Mouse (Mus musculus) heart, postnatal 4 days (tissue): ENCODE results near the gene Rbbp4. TPM values are rescaled to one million over a fixed set of nuclear protein-coding genes. Genes with fewer than 3 reads are reported as not detected.

Experiments used
- DNase-seq: peaks from one replicate; pipeline ENCODE4 v3.0.0; 2021
- total RNA-seq, 2 experiments: library from RNA; stranded (reverse); gene quantifications; 2 replicates each; pipeline ENCODE4 v1.2.3; 2021

Gene Rbbp4
- total RNA-seq, 2 experiments from 2014 or later = 195 to 199 TPM

- no peak for DNase-seq
Measured at GRCm38 (mm10) chr4:129351111-129351510, 15.9 kb upstream of the Rbbp4 start.

DNA sequence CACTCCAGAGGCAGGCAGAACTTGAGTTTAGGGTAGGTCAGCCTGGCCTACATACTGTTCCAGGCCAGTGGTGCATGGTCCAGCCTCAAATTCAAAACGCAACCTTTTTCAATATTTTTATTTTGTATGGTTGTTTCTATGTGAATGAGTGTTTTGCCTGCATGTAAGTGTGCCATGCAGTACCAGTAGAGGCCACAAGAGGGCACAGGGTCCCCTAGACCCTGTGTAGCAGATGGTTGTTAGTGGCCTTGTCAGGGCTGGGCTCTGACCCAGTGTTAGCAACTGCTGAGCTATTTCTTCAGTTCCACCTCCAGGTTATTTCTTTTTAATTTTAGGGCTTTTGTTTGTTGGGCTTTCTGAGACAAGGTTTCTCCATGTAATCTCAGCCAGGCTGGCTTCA, 15.5 kb upstream of the Rbbp4 start:
- peak; percentile 86 for DNase-seq

DNA sequence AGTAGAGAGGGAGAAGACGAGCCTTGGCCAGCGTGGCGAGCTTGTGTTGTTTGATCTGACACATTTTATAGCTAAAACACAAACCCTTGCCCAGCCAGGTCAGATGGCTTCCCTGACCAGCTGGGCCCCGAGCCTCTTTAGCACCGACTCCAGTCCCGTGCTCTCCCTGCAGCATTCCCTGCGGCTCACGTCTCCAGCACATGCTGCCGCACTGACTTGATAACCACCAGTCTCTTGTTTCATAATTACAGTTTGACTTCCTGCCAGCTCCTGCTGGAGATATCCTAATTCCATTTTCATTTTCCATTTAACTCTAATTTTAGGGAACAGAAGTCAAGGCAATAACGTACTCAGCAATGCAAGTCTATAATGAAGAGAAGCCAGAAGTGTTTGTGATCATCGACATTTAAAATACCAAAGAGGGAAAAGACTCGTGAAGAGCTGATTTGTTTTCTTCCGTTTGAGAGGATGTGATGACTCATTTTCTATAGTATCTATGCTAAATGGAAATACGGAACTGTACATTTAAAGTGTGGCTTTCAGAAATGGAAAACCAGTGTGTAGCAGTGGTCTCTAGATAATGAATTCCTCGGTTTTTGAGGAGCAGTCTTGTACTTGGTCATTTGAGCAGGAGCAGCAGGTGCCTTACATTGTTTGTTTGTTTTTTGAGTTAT, 11.4 kb upstream of the Rbbp4 start:
- peak; percentile 51 for DNase-seq

DNA sequence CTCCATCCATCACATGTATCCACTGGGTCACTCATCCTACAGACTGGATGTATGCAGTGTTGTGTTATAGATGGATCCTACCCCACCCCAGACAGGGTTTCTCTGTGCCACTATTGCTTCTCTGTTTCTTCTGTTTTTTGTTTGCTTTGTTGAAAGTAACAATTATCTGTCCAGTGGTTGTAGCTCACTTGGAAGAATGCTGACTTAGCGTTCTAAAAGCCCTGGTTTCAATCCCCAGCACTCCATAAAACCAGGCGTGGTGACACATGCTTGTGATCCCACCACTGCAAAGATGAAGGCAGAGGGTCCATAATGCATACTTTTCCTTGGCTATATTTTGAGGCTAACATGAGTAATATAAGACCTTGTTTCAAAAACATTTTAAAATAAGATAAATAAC, 7.5 kb upstream of the Rbbp4 start:
- no peak for DNase-seq

GRCm38 (mm10) chr4:129341888-129342287, 6.7 kb upstream of the Rbbp4 start:
- DNase-seq = no peak

DNA sequence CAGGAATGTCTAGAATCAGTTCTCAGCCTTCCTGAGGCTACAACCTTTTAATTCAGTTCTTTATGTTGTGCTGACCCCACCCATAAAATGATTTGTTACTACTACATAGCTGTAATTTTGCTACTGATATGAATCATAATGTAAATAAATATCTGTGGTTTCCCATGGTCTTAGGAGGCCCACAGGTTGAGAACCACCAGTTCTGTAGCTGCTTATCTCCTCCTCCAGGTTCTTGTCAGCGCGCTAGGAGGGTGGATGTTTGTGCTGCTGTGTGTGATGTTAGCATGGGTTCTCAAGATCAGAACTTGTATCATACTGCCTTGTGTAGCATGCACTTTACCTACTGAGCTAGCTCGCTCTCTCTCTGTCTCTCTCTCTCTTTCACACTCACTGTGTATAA, 4.6 kb upstream of the Rbbp4 start:
- no peak for DNase-seq

DNA sequence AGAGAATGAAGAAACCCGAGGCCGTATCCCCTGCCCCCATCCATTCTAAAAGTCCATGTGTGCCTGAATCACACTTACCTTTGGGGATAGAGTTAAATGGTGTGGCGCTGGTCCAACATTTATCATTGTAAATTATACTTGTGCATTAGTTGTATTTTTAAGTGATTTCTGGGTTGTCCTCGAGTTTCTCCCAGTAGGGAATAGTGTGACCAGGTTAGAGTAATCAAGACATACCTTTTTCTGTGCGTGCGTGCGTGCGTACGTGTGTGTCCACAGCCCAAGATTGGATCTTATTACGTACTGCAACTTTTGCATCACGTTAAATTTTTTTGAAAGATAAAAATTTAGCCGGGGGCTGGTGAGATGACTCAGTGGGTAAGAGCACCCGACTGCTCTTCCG, 1.1 kb upstream of the Rbbp4 start:
- no peak for DNase-seq

- DNase-seq = peak; percentile 70
Measured at GRCm38 (mm10) chr4:129334677-129335215, 424 bp downstream of the Rbbp4 start.

DNA sequence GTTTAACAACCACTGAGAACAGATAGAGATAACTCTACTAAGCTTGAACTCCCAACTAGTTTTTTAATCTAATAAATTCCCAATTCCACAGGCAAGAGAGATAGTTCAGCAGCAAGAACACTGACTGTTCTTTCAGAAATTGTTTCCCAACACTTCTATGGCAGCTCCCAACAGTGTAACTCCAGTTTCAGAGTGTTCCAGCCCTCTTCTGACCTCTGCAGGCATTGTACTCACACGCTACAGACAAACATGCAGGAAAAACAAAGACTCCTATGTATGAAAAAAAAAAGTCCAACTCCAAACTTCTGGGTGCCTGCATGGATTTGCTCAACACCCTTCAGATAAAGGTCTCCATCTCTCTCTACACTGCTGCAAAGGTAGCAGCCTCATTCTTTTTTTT, 2.3 kb downstream of the Rbbp4 start:
- DNase-seq = no peak

DNA sequence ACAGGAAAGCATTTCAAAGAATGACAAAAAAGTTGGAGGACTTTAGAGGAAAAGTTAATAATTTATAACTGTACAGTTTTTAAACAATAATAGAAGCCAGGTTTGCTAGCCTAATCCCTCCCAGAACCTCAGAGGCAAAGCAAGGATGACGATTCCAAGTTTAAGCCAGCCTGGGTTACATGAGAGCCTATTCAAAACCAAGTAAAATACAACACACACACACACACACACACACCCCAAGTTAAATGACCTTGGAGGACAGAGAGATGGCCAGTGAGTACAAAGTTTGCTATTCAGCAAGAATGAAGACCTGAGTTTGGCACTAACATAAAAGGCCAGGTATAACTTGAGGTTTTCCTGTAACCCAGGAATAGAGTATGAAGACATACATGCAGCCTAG, 9.0 kb downstream of the Rbbp4 start:
- no peak for DNase-seq

- no peak for DNase-seq
Measured at GRCm38 (mm10) chr4:129324756-129325155, 10.4 kb downstream of the Rbbp4 start.

- DNase-seq = no peak
Measured at GRCm38 (mm10) chr4:129323491-129323890, 11.7 kb downstream of the Rbbp4 start.

DNA sequence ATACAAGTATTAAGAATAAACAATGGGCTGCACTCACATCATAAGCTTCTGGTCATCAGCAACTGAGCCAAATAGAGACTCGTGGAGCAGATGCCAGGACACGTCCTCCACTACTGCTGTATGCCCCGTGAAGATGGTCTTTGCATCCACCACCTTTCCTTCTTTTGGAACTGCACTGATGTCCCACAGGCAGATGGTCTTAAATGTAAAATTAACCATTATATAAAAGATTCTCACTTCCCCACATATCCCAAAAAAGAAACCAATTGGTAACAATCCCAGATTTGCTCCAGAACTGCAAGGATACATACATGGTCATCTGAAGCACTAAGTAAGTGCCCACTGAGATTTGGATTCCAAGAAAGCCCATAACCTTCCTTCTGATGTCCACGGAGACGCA, 13.1 kb downstream of the Rbbp4 start:
- no peak for DNase-seq

- no peak for DNase-seq
Measured at GRCm38 (mm10) chr4:129320876-129321275, 14.3 kb downstream of the Rbbp4 start.

DNA sequence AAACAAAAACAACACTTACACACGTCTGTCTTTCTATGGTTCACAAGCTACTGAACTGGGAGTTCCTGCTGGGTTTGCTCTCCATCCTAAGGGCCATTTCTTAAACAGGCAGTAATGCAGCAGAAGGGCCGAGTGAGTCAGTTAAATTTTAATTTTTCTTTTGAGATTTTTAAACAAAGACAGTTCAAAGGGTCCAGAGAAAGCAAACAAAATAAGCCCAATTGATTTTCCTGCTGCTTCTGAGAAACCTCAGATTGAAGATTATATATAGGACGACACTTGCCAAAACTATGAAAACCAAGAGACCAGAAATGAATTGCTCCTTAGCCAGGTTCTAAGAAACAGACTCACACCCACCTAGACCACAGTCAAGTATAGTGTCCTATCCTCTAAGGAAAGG, 21.3 kb downstream of the Rbbp4 start:
- no peak for DNase-seq

- DNase-seq = no peak
Measured at GRCm38 (mm10) chr4:129307936-129308335, 27.2 kb downstream of the Rbbp4 start.

DNA sequence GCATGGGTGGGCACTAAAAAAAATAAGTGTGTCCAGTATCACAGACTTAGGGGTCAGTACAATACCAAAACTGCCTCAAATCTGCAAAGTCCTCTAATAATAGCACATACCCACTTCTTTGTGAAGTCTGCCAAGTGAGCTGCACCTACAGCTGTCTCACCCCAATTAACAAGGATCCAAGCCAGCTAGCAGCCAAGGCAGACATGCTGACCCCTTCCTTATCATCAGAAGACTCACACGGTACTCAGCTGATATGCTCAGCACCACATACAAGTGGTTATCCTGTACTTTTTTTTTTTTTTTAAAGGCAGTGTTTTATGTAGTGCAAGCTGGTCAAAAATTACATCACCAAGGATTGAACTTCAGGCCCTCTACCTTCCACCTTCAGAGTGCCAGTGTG, 30.9 kb downstream of the Rbbp4 start:
- DNase-seq = no peak

- no peak for DNase-seq
Measured at GRCm38 (mm10) chr4:129303816-129304215, 31.4 kb downstream of the Rbbp4 start.

DNA sequence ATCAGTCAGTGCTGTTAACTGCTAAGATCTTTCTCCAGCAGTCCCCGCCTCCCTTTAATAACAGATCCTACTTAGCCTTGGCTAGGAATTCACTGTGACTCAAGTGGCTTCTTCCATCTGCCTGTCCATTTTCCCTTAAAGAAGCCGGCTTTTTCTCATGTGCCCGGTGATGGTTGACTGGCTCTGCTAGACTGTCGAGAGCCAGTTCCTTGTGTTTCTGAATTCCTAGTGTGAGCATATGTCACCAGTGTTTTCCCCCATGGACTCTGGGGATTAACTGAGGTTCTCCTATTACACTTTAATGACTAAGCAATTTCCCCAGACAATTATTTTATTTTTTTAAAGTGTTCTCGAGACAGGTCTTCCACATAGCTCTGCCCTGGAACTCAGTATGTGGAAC, 31.8 kb downstream of the Rbbp4 start:
- DNase-seq = no peak

- no peak for DNase-seq
Measured at GRCm38 (mm10) chr4:129299121-129299520, 36.0 kb downstream of the Rbbp4 start.

GRCm38 (mm10) chr4:129297724-129298123, 37.4 kb downstream of the Rbbp4 start:
- DNase-seq = no peak

DNA sequence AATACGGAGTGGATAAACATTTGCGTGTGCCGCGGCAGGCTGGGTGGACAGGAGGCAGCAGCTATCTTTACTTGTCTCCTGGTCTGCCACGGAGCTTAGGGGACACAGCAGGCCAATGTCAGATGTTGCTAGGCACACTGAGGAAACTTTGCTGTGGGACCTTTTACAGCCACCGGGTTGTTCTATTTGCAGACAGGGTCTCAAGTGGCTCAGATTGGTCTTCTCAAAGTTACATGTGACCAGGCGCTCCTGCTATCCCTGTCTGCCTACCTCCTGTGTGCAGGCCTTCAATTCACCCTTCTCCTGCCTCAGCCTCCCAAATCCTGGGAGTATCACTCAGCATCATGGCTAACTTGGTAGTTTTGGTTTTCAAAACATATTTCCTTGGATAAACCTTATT, 39.1 kb downstream of the Rbbp4 start:
- no peak for DNase-seq

DNA sequence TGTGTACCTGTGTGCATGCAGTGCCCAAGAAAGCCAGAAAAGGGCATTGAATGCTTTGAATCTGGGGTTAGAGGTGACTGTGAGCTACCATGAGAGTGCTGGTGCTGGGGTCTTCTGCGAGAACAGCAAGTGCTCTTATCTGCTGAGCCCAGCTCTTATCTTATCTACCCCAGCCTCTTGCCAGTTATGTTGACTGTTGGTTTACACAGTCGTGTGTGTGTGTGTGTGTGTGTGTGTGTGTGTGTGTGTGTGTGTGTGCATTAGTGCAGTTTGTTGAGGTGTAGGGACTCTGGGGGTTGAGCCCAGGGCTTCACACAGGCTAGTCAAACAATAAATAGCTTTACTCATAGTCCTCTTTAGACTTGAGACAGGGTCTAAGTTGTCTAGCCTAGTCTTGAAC, 40.0 kb downstream of the Rbbp4 start:
- DNase-seq = no peak

DNA sequence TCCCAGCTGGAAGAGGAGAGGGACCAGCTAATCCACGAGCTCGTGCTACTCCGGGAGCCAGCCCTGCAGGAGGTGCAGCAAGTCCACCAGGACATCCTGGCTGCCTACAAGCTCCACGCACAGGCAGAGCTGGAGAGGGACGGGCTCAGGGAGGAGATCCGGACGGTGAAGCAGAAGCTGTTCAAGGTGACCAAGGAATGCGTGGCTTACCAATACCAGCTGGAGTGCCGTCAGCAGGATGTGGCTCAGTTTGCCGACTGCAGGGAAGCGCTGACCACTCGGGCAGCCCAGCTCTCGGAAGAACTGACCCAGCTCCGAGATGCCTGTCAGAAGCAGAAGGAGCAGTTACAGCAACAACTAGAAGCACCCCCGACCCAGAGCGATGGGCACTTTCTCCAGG, 41.5 kb downstream of the Rbbp4 start:
- no peak for DNase-seq

GRCm38 (mm10) chr4:129292831-129293230, 42.3 kb downstream of the Rbbp4 start:
- DNase-seq = no peak
